Mouse (Mus musculus): Measurements from ENCODE around the gene Rtn4. TPM values are rescaled to one million over a fixed set of nuclear protein-coding genes. Genes with fewer than 3 reads are reported as not detected.

Rtn4 gene
- polyA plus RNA-seq, 1 experiment from 2014 or later, result 59.3 TPM

GRCm38 (mm10) chr11:29724213-29724612, 31.5 kb downstream of the Rtn4 start:
- H3K4me3 ChIP-seq (ENCODE audit: low read length), result no peak overlapping the region
- H3K27me3 ChIP-seq (ENCODE audit: control insufficient read depth, insufficient read depth, low read length), result no peaks in the 10 kb centered on the region
- H3K9me3 ChIP-seq (replicated peaks; ENCODE audit: control insufficient read depth, low read length), result no peaks in the 10 kb centered on the region
- WGBS, result 95% methylated on average over 2 of the region's 2 CpGs
- H3K4me1 ChIP-seq (ENCODE audit: control insufficient read depth, insufficient read depth, low read length), result peaks cover 2% of the 10 kb centered on the region; the same call in 1 of the 2 replicates
- no peak overlapping the region for H3K4me2 ChIP-seq (ENCODE audit: low read depth, low read length)
- ATAC-seq (replicated peaks; ENCODE audit: extremely low read depth, insufficient read depth, low FRiP score), result no peak
- H3K9ac ChIP-seq (ENCODE audit: low read length), result no peak overlapping the region
- no peak overlapping the region for H3K27ac ChIP-seq (ENCODE audit: low read length)
- H3K36me3 ChIP-seq (ENCODE audit: control insufficient read depth, insufficient read depth), result peaks cover 2% of the 10 kb centered on the region; the same call in 1 of the 2 replicates

GRCm38 (mm10) chr11:29725167-29725566, 32.4 kb downstream of the Rtn4 start:
- ATAC-seq (replicated peaks; ENCODE audit: extremely low read depth, insufficient read depth, low FRiP score), result no peak
- H3K27me3 ChIP-seq (ENCODE audit: control insufficient read depth, insufficient read depth, low read length), result no peaks in the 10 kb centered on the region
- no peak overlapping the region for H3K27ac ChIP-seq (ENCODE audit: low read length)
- peaks cover 2% of the 10 kb centered on the region; the same call in 1 of the 2 replicates for H3K4me1 ChIP-seq (ENCODE audit: control insufficient read depth, insufficient read depth, low read length)
- H3K9ac ChIP-seq (ENCODE audit: low read length), result no peak overlapping the region
- H3K4me2 ChIP-seq (ENCODE audit: low read depth, low read length), result no peak overlapping the region
- H3K9me3 ChIP-seq (replicated peaks; ENCODE audit: control insufficient read depth, low read length), result no peaks in the 10 kb centered on the region
- H3K36me3 ChIP-seq (ENCODE audit: control insufficient read depth, insufficient read depth), result peaks cover 2% of the 10 kb centered on the region; the same call in 1 of the 2 replicates
- no peak overlapping the region for H3K4me3 ChIP-seq (ENCODE audit: low read length)

GRCm38 (mm10) chr11:29725610-29726009, 32.9 kb downstream of the Rtn4 start:
- H3K4me2 ChIP-seq (ENCODE audit: low read depth, low read length), result no peak overlapping the region
- H3K9me3 ChIP-seq (replicated peaks; ENCODE audit: control insufficient read depth, low read length), result no peaks in the 10 kb centered on the region
- peaks cover 2% of the 10 kb centered on the region; the same call in 1 of the 2 replicates for H3K4me1 ChIP-seq (ENCODE audit: control insufficient read depth, insufficient read depth, low read length)
- 78% methylated on average over 1 of the region's 1 CpGs for WGBS
- no peak overlapping the region for H3K4me3 ChIP-seq (ENCODE audit: low read length)
- H3K27me3 ChIP-seq (ENCODE audit: control insufficient read depth, insufficient read depth, low read length), result no peaks in the 10 kb centered on the region
- peaks cover 2% of the 10 kb centered on the region; the same call in 1 of the 2 replicates for H3K36me3 ChIP-seq (ENCODE audit: control insufficient read depth, insufficient read depth)
- H3K27ac ChIP-seq (ENCODE audit: low read length), result no peak overlapping the region
- no peak overlapping the region for H3K9ac ChIP-seq (ENCODE audit: low read length)
- no peak for ATAC-seq (replicated peaks; ENCODE audit: extremely low read depth, insufficient read depth, low FRiP score)

- 76% methylated on average over 1 of the region's 1 CpGs for WGBS
- peaks cover 5% of the 10 kb centered on the region; the same call in 1 of the 2 replicates for H3K4me1 ChIP-seq (ENCODE audit: control insufficient read depth, insufficient read depth, low read length)
These were observed 35.2 kb downstream of the Rtn4 start for GRCm38 (mm10) chr11:29727901-29728300.

GRCm38 (mm10) chr11:29739752-29740151, 47.0 kb downstream of the Rtn4 start:
- no peak overlapping the region for H3K4me2 ChIP-seq (ENCODE audit: low read depth, low read length)
- H3K9me3 ChIP-seq (replicated peaks; ENCODE audit: control insufficient read depth, low read length), result no peaks in the 10 kb centered on the region
- H3K36me3 ChIP-seq (ENCODE audit: control insufficient read depth, insufficient read depth), result peaks cover 16% of the 10 kb centered on the region
- no peak overlapping the region for H3K4me3 ChIP-seq (ENCODE audit: low read length)
- H3K9ac ChIP-seq (ENCODE audit: low read length), result no peak overlapping the region
- no peak overlapping the region for H3K27ac ChIP-seq (ENCODE audit: low read length)
- H3K4me1 ChIP-seq (ENCODE audit: control insufficient read depth, insufficient read depth, low read length), result no peaks in the 10 kb centered on the region; the same call in 1 of the 2 replicates
- no peaks in the 10 kb centered on the region for H3K27me3 ChIP-seq (ENCODE audit: control insufficient read depth, insufficient read depth, low read length)
- 79% methylated on average over 2 of the region's 2 CpGs for WGBS
- ATAC-seq (replicated peaks; ENCODE audit: extremely low read depth, insufficient read depth, low FRiP score), result no peak

More at GRCm38 (mm10) chr11:29727901-29728300, 35.2 kb downstream of the Rtn4 start:
- H3K9me3 ChIP-seq (replicated peaks; ENCODE audit: control insufficient read depth, low read length), result no peaks in the 10 kb centered on the region
- ATAC-seq (replicated peaks; ENCODE audit: extremely low read depth, insufficient read depth, low FRiP score), result no peak
- H3K9ac ChIP-seq (ENCODE audit: low read length), result no peak overlapping the region
- H3K27ac ChIP-seq (ENCODE audit: low read length), result no peak overlapping the region
- no peaks in the 10 kb centered on the region for H3K27me3 ChIP-seq (ENCODE audit: control insufficient read depth, insufficient read depth, low read length)
- H3K36me3 ChIP-seq (ENCODE audit: control insufficient read depth, insufficient read depth), result peaks cover 2% of the 10 kb centered on the region; the same call in 1 of the 2 replicates
- no peak overlapping the region for H3K4me2 ChIP-seq (ENCODE audit: low read depth, low read length)
- H3K4me3 ChIP-seq (ENCODE audit: low read length), result no peak overlapping the region

GRCm38 (mm10) chr11:29744760-29745430, 52.1 kb downstream of the Rtn4 start:
- Histone ChIP-seq H3K4me3 (ENCODE audit: low read length) (no peak overlapping the region), H3K9me3 (replicated peaks; ENCODE audit: control insufficient read depth, low read length) (no peaks in the 10 kb centered on the region), H3K4me2 (ENCODE audit: low read depth, low read length) (no peak overlapping the region), H3K4me1 (ENCODE audit: control insufficient read depth, insufficient read depth, low read length) (no peaks in the 10 kb centered on the region), H3K9ac (ENCODE audit: low read length) (no peak overlapping the region), H3K27me3 (ENCODE audit: control insufficient read depth, insufficient read depth, low read length) (no peaks in the 10 kb centered on the region), H3K27ac (ENCODE audit: low read length) (no peak overlapping the region), H3K36me3 (ENCODE audit: control insufficient read depth, insufficient read depth) (peaks cover 28% of the 10 kb centered on the region)
- no peak for ATAC-seq (replicated peaks; ENCODE audit: extremely low read depth, insufficient read depth, low FRiP score)
- 91% methylated on average over 5 of the region's 5 CpGs for WGBS

- Histone ChIP-seq H3K9me3 (replicated peaks; ENCODE audit: control insufficient read depth, low read length) (no peaks in the 10 kb centered on the region), H3K27ac (ENCODE audit: low read length) (no peak overlapping the region), H3K4me3 (ENCODE audit: low read length) (no peak overlapping the region), H3K36me3 (ENCODE audit: control insufficient read depth, insufficient read depth) (peaks cover 28% of the 10 kb centered on the region), H3K4me2 (ENCODE audit: low read depth, low read length) (no peak overlapping the region), H3K4me1 (ENCODE audit: control insufficient read depth, insufficient read depth, low read length) (no peaks in the 10 kb centered on the region), H3K27me3 (ENCODE audit: control insufficient read depth, insufficient read depth, low read length) (no peaks in the 10 kb centered on the region), H3K9ac (ENCODE audit: low read length) (no peak overlapping the region)
- WGBS, result 73% methylated on average over 2 of the region's 2 CpGs
- ATAC-seq (replicated peaks; ENCODE audit: extremely low read depth, insufficient read depth, low FRiP score), result no peak
These were observed 52.8 kb downstream of the Rtn4 start for GRCm38 (mm10) chr11:29745513-29745912.

GRCm38 (mm10) chr11:29746203-29746602, 53.5 kb downstream of the Rtn4 start:
- no peak overlapping the region for H3K9ac ChIP-seq (ENCODE audit: low read length)
- peaks cover 28% of the 10 kb centered on the region for H3K36me3 ChIP-seq (ENCODE audit: control insufficient read depth, insufficient read depth)
- no peaks in the 10 kb centered on the region for H3K4me1 ChIP-seq (ENCODE audit: control insufficient read depth, insufficient read depth, low read length)
- no peak for ATAC-seq (replicated peaks; ENCODE audit: extremely low read depth, insufficient read depth, low FRiP score)
- no peaks in the 10 kb centered on the region for H3K9me3 ChIP-seq (replicated peaks; ENCODE audit: control insufficient read depth, low read length)
- H3K27me3 ChIP-seq (ENCODE audit: control insufficient read depth, insufficient read depth, low read length), result no peaks in the 10 kb centered on the region
- no peak overlapping the region for H3K4me2 ChIP-seq (ENCODE audit: low read depth, low read length)
- no peak overlapping the region for H3K27ac ChIP-seq (ENCODE audit: low read length)
- WGBS, result 83% methylated on average over 9 of the region's 9 CpGs
- no peak overlapping the region for H3K4me3 ChIP-seq (ENCODE audit: low read length)

GRCm38 (mm10) chr11:29747365-29747764, 54.6 kb downstream of the Rtn4 start:
- Histone ChIP-seq H3K4me2 (ENCODE audit: low read depth, low read length) (no peak overlapping the region), H3K27ac (ENCODE audit: low read length) (no peak overlapping the region), H3K9me3 (replicated peaks; ENCODE audit: control insufficient read depth, low read length) (no peaks in the 10 kb centered on the region), H3K4me1 (ENCODE audit: control insufficient read depth, insufficient read depth, low read length) (0 out of 2 replicates have a peak, but pooled peaks cover 4% of the 10 kb centered on the region), H3K27me3 (ENCODE audit: control insufficient read depth, insufficient read depth, low read length) (no peaks in the 10 kb centered on the region), H3K9ac (ENCODE audit: low read length) (no peak overlapping the region), H3K4me3 (ENCODE audit: low read length) (no peak overlapping the region), H3K36me3 (ENCODE audit: control insufficient read depth, insufficient read depth) (peaks cover 24% of the 10 kb centered on the region)
- no peak for ATAC-seq (replicated peaks; ENCODE audit: extremely low read depth, insufficient read depth, low FRiP score)
- WGBS, result 92% methylated on average over 3 of the region's 3 CpGs

Measured in heart, embryonic 16.5 days (tissue).